Mouse (Mus musculus): ENCODE data around the gene Anxa2. TPM values are rescaled to one million over a fixed set of nuclear protein-coding genes. Genes with fewer than 3 reads are reported as not detected.

Anxa2 gene
- polyA plus RNA-seq, 1 experiment from 2014 or later = 109 TPM

- Histone ChIP-seq H3K27ac (ENCODE audit: low read depth, low read length) (no peak overlapping the region), H3K4me3 (ENCODE audit: low read depth, low read length) (no peak overlapping the region), H3K4me2 (ENCODE audit: low read length) (no peak overlapping the region), H3K9me3 (replicated peaks; ENCODE audit: control insufficient read depth, low read length) (no peaks in the 10 kb centered on the region), H3K27me3 (replicated peaks; ENCODE audit: control insufficient read depth, insufficient read depth, low read length) (no peaks in the 10 kb centered on the region; the same call in 1 of the 2 replicates), H3K4me1 (ENCODE audit: control insufficient read depth, insufficient read depth, low read length) (no peaks in the 10 kb centered on the region), H3K9ac (ENCODE audit: low read length) (no peak overlapping the region), H3K36me3 (ENCODE audit: control insufficient read depth, insufficient read depth, low read length) (no peaks in the 10 kb centered on the region)
- DNase-seq (ENCODE audit: low spot score) (no peak), ATAC-seq (no peak)
- WGBS = 15% methylated on average over 11 of the region's 11 CpGs
These were observed 58.6 kb downstream of the Anxa2 start for GRCm38 (mm10) chr9:69511881-69512590.

GRCm38 (mm10) chr9:69512726-69513125 is 59.3 kb downstream of the Anxa2 start:
- H3K4me3 ChIP-seq (ENCODE audit: low read depth, low read length) = no peak overlapping the region
- no peak for ATAC-seq
- no peak overlapping the region for H3K9ac ChIP-seq (ENCODE audit: low read length)
- DNase-seq (ENCODE audit: low spot score) = no peak
- no peak overlapping the region for H3K27ac ChIP-seq (ENCODE audit: low read depth, low read length)
- H3K9me3 ChIP-seq (replicated peaks; ENCODE audit: control insufficient read depth, low read length) = no peaks in the 10 kb centered on the region
- WGBS = 89% methylated on average over 1 of the region's 1 CpGs
- peaks cover 4% of the 10 kb centered on the region; the same call in 1 of the 2 replicates for H3K4me1 ChIP-seq (ENCODE audit: control insufficient read depth, insufficient read depth, low read length)
- H3K4me2 ChIP-seq (ENCODE audit: low read length) = no peak overlapping the region
- no peaks in the 10 kb centered on the region; the same call in 1 of the 2 replicates for H3K27me3 ChIP-seq (replicated peaks; ENCODE audit: control insufficient read depth, insufficient read depth, low read length)
- H3K36me3 ChIP-seq (ENCODE audit: control insufficient read depth, insufficient read depth, low read length) = no peaks in the 10 kb centered on the region

- DNase-seq (ENCODE audit: low spot score) = peak; percentile 52
- H3K27ac ChIP-seq (ENCODE audit: low read depth, low read length) = no peak overlapping the region; the same call in 1 of the 2 replicates
- WGBS = 56% methylated on average over 8 of the region's 8 CpGs
These were observed 60.8 kb downstream of the Anxa2 start for GRCm38 (mm10) chr9:69514206-69514605.

DNA sequence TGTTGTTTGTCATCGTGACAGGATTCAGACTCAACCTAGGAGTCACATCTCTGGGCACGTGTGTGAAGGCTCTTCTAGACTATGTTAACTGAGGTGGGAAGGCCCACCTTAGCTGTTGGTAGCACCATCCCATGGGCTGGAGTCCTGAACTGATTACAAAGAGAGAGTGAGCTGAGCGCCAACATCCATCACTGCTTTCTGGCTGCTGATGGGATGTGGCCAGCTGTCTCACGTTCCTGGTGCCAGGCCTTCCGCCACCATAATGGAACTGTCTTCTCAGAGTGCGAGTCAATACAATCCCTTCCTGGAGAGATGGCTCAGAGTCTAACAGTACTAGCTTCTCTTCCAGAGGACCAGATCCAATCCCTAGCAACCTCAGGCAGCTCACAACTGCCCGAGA is 62.0 kb downstream of the Anxa2 start:
- peaks cover 11% of the 10 kb centered on the region; the same call in 1 of the 2 replicates for H3K4me1 ChIP-seq (ENCODE audit: control insufficient read depth, insufficient read depth, low read length)
- no peaks in the 10 kb centered on the region; the same call in 1 of the 2 replicates for H3K27me3 ChIP-seq (replicated peaks; ENCODE audit: control insufficient read depth, insufficient read depth, low read length)
- H3K36me3 ChIP-seq (ENCODE audit: control insufficient read depth, insufficient read depth, low read length) = no peaks in the 10 kb centered on the region
- ATAC-seq = no peak
- no peak overlapping the region for H3K27ac ChIP-seq (ENCODE audit: low read depth, low read length)
- H3K4me3 ChIP-seq (ENCODE audit: low read depth, low read length) = no peak overlapping the region
- DNase-seq (ENCODE audit: low spot score) = no peak
- no peak overlapping the region for H3K9ac ChIP-seq (ENCODE audit: low read length)
- H3K9me3 ChIP-seq (replicated peaks; ENCODE audit: control insufficient read depth, low read length) = no peaks in the 10 kb centered on the region
- H3K4me2 ChIP-seq (ENCODE audit: low read length) = no peak overlapping the region
- 71% methylated on average over 7 of the region's 7 CpGs for WGBS

More at GRCm38 (mm10) chr9:69514206-69514605, 60.8 kb downstream of the Anxa2 start:
- ATAC-seq = no peak
- H3K27me3 ChIP-seq (replicated peaks; ENCODE audit: control insufficient read depth, insufficient read depth, low read length) = no peaks in the 10 kb centered on the region; the same call in 1 of the 2 replicates
- no peak overlapping the region for H3K4me3 ChIP-seq (ENCODE audit: low read depth, low read length)
- no peaks in the 10 kb centered on the region for H3K9me3 ChIP-seq (replicated peaks; ENCODE audit: control insufficient read depth, low read length)
- no peak overlapping the region for H3K4me2 ChIP-seq (ENCODE audit: low read length)
- no peaks in the 10 kb centered on the region for H3K36me3 ChIP-seq (ENCODE audit: control insufficient read depth, insufficient read depth, low read length)
- H3K9ac ChIP-seq (ENCODE audit: low read length) = no peak overlapping the region
- peaks cover 11% of the 10 kb centered on the region; the same call in 1 of the 2 replicates for H3K4me1 ChIP-seq (ENCODE audit: control insufficient read depth, insufficient read depth, low read length)

DNA sequence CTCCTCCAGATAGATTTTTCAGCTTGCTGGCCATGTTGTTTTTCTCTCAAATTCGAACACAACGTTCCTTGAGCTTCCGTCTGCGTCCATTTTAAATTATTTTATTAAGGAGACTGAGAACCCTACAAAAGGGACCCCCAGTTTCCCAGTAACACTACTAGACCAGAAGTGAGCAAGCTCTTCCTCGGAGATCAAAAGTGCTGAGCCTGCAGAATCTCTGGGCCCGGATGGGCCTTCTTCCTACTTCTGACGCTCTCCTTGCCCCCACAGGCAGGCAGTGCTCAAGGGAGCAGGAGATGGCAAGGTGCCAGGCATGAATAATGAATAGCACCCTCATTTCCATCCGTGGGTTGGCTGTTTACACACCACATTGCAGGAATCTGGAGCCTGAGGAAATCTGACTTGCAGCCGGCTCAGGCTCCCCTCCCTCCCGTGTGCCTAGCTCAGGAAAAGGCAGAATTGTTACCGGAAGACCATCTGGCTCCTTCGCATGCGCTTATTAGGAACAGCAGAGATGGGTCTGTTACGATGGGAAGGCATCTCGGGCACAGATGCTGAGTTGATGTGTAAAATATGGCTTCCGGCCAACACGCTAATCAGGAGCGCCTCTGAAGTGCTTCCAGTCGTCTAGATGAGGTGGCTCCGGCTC is 64.1 kb downstream of the Anxa2 start:
- Histone ChIP-seq H3K9me3 (replicated peaks; ENCODE audit: control insufficient read depth, low read length) (no peaks in the 10 kb centered on the region), H3K27ac (ENCODE audit: low read depth, low read length) (peak overlapping the region; percentile 29; the same call in 1 of the 2 replicates), H3K9ac (ENCODE audit: low read length) (no peak overlapping the region), H3K4me1 (ENCODE audit: control insufficient read depth, insufficient read depth, low read length) (peaks cover 11% of the 10 kb centered on the region; the same call in 1 of the 2 replicates), H3K36me3 (ENCODE audit: control insufficient read depth, insufficient read depth, low read length) (no peaks in the 10 kb centered on the region), H3K27me3 (replicated peaks; ENCODE audit: control insufficient read depth, insufficient read depth, low read length) (no peaks in the 10 kb centered on the region; the same call in 1 of the 2 replicates), H3K4me3 (ENCODE audit: low read depth, low read length) (no peak overlapping the region), H3K4me2 (ENCODE audit: low read length) (peak overlapping the region; percentile 29)
- DNase-seq (ENCODE audit: low spot score) (peak; percentile 97), ATAC-seq (peak; percentile 96)
- 30% methylated on average over 20 of the region's 20 CpGs for WGBS

Small RNAs within 50 kb of the gene (microRNA-seq; reads per million reads assigned to microRNA genes)
- gene Mir3109 = not detected

Other genes with a start within 250 kb of the Anxa2 start
- gene Ice2, start 55.7 kb upstream of the Anxa2 start, polyA plus RNA-seq (2014; fragmentation: Nextera tagmentation; extraction: Ambion mirVana) = 12.9 and 13.8 TPM in 2 replicates

Measured in forebrain, embryonic 14.5 days (tissue).